Comparison of ENCODE assay signal across 23 mouse cellular contexts in the genomic region with DNA sequence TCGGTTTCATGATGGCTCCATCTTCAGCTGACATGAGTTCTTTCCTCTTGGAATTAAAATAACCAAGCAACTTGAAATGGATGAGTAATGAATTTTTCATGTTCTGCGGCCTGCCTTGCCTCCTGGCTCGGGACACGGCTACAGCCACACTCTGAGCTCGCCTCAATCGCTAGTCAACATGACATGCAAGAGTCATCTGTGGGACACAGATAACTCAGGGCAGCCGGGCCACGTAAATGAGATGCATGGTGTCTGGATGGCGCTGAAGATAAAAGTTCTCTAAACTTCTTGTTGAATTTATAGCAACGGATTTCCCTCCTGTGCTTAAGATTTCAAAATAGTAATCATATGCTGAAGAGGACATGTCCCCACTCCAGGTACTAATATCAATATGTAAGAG. TPM values are rescaled to one million over a fixed set of nuclear protein-coding genes. Genes with fewer than 3 reads are reported as not detected.
A peak's percentile ranks its signal among the peaks of the same experiment; 100 is the strongest.
DNase-seq lines count a peak whose midpoint lies in the region; ATAC-seq and TF ChIP-seq lines count a peak whose summit lies in the region.
"Had no signal": no experiment of that assay in that cellular context is flagged by ENCODE, and none has a peak within 500 bp of the region (broad histone marks: within the 10 kb centered on the region; RNA-seq: fewer than 3 reads in every experiment).

No protein-coding gene starts in this region.

- TF ChIP-seq CTCF in MEL (IDR thresholded peaks at IDR 0.05 in 2 of 3, conservative IDR thresholded peaks at IDR 0.05 in 1 of 3; ENCODE audit: control insufficient read depth in 1 of 3, insufficient read depth in 1 of 3, low read depth in 2 of 3, low read length in 3 of 3, poor library complexity in 1 of 3, severe bottlenecking in 1 of 3), result no peak
- TF ChIP-seq CTCF in liver, embryonic 14.5 days (IDR thresholded peaks at IDR 0.05; ENCODE audit: low read depth), result no peak
- TF ChIP-seq CTCF in thymus, adult 2 months (IDR thresholded peaks at IDR 0.05; ENCODE audit: borderline replicate concordance, control insufficient read depth, extremely low read depth, insufficient read depth, low read length, poor library complexity), result no peak

- no peak overlapping the region for H3K27ac ChIP-seq in MEL (ENCODE audit: control insufficient read depth, low read depth, low read length)
- no peak overlapping the region for H3K27ac ChIP-seq in liver, embryonic 14.5 days
- H3K27ac ChIP-seq in intestine, embryonic 15.5 days, result no peak overlapping the region
- no peak overlapping the region for H3K27ac ChIP-seq in thymus, adult 2 months (ENCODE audit: control insufficient read depth, insufficient read depth, low read length)
- H3K27ac ChIP-seq: embryonic facial prominence, embryonic 10.5 days; heart, embryonic 15.5 days; hindbrain, embryonic 10.5 days; hindbrain, embryonic 14.5 days had no signal

- peaks cover 9 to 24% of the 10 kb centered on the region in 2 experiments for H3K4me1 ChIP-seq in MEL (ENCODE audit: control insufficient read depth in 1 of 2, insufficient read depth in 2 of 2, low read length in 2 of 2)
- peaks cover 0 to 9% of the 10 kb centered on the region in 2 experiments; a peak in 2 of 4 replicates for H3K4me1 ChIP-seq in liver, embryonic 14.5 days (replicated peaks; ENCODE audit: control insufficient read depth in 2 of 2, insufficient read depth in 2 of 2, low read length in 1 of 2)
- H3K4me1 ChIP-seq in intestine, embryonic 15.5 days (replicated peaks), result no peaks in the 10 kb centered on the region
- H3K4me1 ChIP-seq in thymus, adult 2 months (replicated peaks; ENCODE audit: control insufficient read depth, insufficient read depth, low read length), result no peaks in the 10 kb centered on the region
- H3K4me1 ChIP-seq: heart, embryonic 15.5 days; hindbrain, embryonic 10.5 days had no signal

- ATAC-seq in liver, embryonic 14.5 days (ENCODE audit: insufficient read depth), result peak; percentile 72; the same call in 1 of the 2 replicates
- ATAC-seq in intestine, embryonic 15.5 days, result no peak
- ATAC-seq: CD4-positive, CD25-positive, alpha-beta regulatory T cell, adult 4 months; forebrain, embryonic 14.5 days; intestine, embryonic 16.5 days had no signal

- WGBS in liver, embryonic 14.5 days (ENCODE audit: insufficient replicate concordance), result 37% methylated on average over 10 of the region's 10 CpGs
- WGBS in intestine, embryonic 15.5 days, result 83% methylated on average over 10 of the region's 10 CpGs
- WGBS in thymus, adult 2 months, result 92% methylated on average over 10 of the region's 10 CpGs

- TF ChIP-seq POLR2A in MEL (IDR thresholded peaks at IDR 0.05; ENCODE audit: control insufficient read depth in 1 of 2, insufficient read depth in 1 of 2, low read depth in 1 of 2, low read length in 2 of 2, poor library complexity in 1 of 2), result no peak
- TF ChIP-seq POLR2A in thymus, adult 2 months (IDR thresholded peaks at IDR 0.05; ENCODE audit: control insufficient read depth, extremely low read depth, insufficient read depth, low read length, poor library complexity), result no peak

- DNase-seq in heart, adult 11 months, result peak; percentile 62
- no peak for DNase-seq in heart, adult 18-20 months
- peak; percentile 88 for DNase-seq in MEL (ENCODE audit: low read depth, low spot score)
- DNase-seq in c-Kit-positive CD71-positive TER-119-positive erythroid progenitor cells, embryonic 14.5 days (ENCODE audit: low spot score), result peak; percentile 10
- DNase-seq in liver, embryonic 14.5 days (ENCODE audit: low read depth in 3 of 3, low spot score in 3 of 3), result peak in 1 of 3 experiments; percentile 11
- DNase-seq in thymus, adult 2 months, result no peak
- DNase-seq: adrenal gland, adult 2 months; B cell, adult 2 months; cerebellum, adult 18-20 months; cerebellum, postnatal 10 days; gastrocnemius, postnatal 10 days; heart, postnatal 14 days had no signal

- TF ChIP-seq EP300 in MEL (IDR thresholded peaks at IDR 0.05; ENCODE audit: low read depth in 1 of 2, low read length in 2 of 2), result peak; percentile 91 to 94
- peak; percentile 40 for TF ChIP-seq EP300 in liver, embryonic 14.5 days (IDR thresholded peaks at IDR 0.05; ENCODE audit: low read depth)

- H3K4me3 ChIP-seq in MEL (ENCODE audit: control insufficient read depth in 1 of 2, insufficient read depth in 1 of 2, low read depth in 2 of 2, low read length in 2 of 2), result peak overlapping the region in 1 of 2 experiments; percentile 13; a peak in 1 of 4 replicates
- no peak overlapping the region for H3K4me3 ChIP-seq in liver, embryonic 14.5 days (ENCODE audit: insufficient read depth in 1 of 2, low read depth in 2 of 2, low read length in 2 of 2)
- H3K4me3 ChIP-seq in intestine, embryonic 15.5 days (replicated peaks), result no peak overlapping the region
- H3K4me3 ChIP-seq in thymus, adult 2 months (ENCODE audit: control insufficient read depth, insufficient read depth, low read length), result no peak overlapping the region
- H3K4me3 ChIP-seq: embryonic facial prominence, embryonic 10.5 days; heart, embryonic 15.5 days; hindbrain, embryonic 10.5 days had no signal

- no peaks in the 10 kb centered on the region for H3K79me2 ChIP-seq in MEL (ENCODE audit: control insufficient read depth, insufficient read depth, low read length, poor library complexity)

- peaks cover 0 to 6% of the 10 kb centered on the region in 2 experiments; a peak in 2 of 4 replicates for H3K36me3 ChIP-seq in MEL (ENCODE audit: control insufficient read depth in 1 of 2, insufficient read depth in 2 of 2, low read length in 2 of 2)
- H3K36me3 ChIP-seq in liver, embryonic 14.5 days (replicated peaks; ENCODE audit: control insufficient read depth, insufficient read depth, low read depth), result no peaks in the 10 kb centered on the region
- H3K36me3 ChIP-seq in intestine, embryonic 15.5 days, result no peaks in the 10 kb centered on the region
- no peaks in the 10 kb centered on the region for H3K36me3 ChIP-seq in thymus, adult 2 months (ENCODE audit: control insufficient read depth, insufficient read depth, low read length)
- H3K36me3 ChIP-seq: embryonic facial prominence, embryonic 10.5 days; G1E; heart, embryonic 15.5 days; hindbrain, embryonic 10.5 days had no signal

- no peak overlapping the region for H3K4me2 ChIP-seq in liver, embryonic 14.5 days (ENCODE audit: low read depth)
- H3K4me2 ChIP-seq in intestine, embryonic 15.5 days (replicated peaks), result no peak overlapping the region
- H3K4me2 ChIP-seq: heart, embryonic 15.5 days; hindbrain, embryonic 14.5 days had no signal

- no peak overlapping the region for H3K9ac ChIP-seq in MEL (ENCODE audit: control insufficient read depth, low read depth, low read length, poor library complexity, severe bottlenecking)
- no peak overlapping the region for H3K9ac ChIP-seq in liver, embryonic 14.5 days (replicated peaks)
- H3K9ac ChIP-seq in intestine, embryonic 15.5 days, result no peak overlapping the region
- H3K9ac ChIP-seq: heart, embryonic 15.5 days; hindbrain, embryonic 14.5 days had no signal

- no peaks in the 10 kb centered on the region for H3K9me3 ChIP-seq in MEL (replicated peaks; ENCODE audit: insufficient read depth, low read length)
- no peaks in the 10 kb centered on the region for H3K9me3 ChIP-seq in liver, embryonic 14.5 days (ENCODE audit: control insufficient read depth, low read length)
- no peaks in the 10 kb centered on the region for H3K9me3 ChIP-seq in intestine, embryonic 15.5 days
- H3K9me3 ChIP-seq: embryonic facial prominence, embryonic 10.5 days; G1E; heart, embryonic 15.5 days; hindbrain, embryonic 10.5 days had no signal

- no peaks in the 10 kb centered on the region for H3K27me3 ChIP-seq in MEL (ENCODE audit: control insufficient read depth in 1 of 2, insufficient read depth in 2 of 2, low read length in 2 of 2)
- H3K27me3 ChIP-seq in liver, embryonic 14.5 days (ENCODE audit: control insufficient read depth, insufficient read depth, low read length), result no peaks in the 10 kb centered on the region
- no peaks in the 10 kb centered on the region for H3K27me3 ChIP-seq in intestine, embryonic 15.5 days (replicated peaks)
- H3K27me3 ChIP-seq in thymus, adult 2 months (ENCODE audit: control insufficient read depth, insufficient read depth, low read length), result no peaks in the 10 kb centered on the region

- no peak for TF ChIP-seq RAD21 in MEL (IDR thresholded peaks at IDR 0.05; ENCODE audit: low read depth, low read length)

TF ChIP-seq in MEL, 35 proteins besides CTCF, POLR2A, EP300 and RAD21:
- TF ChIP-seq TAL1 (IDR thresholded peaks at IDR 0.05; ENCODE audit: low read length) (peak; percentile 92), GATA1 (IDR thresholded peaks at IDR 0.05; ENCODE audit: low read depth, low read length) (peak; percentile 92), USF1 (IDR thresholded peaks at IDR 0.05; ENCODE audit: low read depth, low read length) (no peak), ETS1 (IDR thresholded peaks at IDR 0.05; ENCODE audit: low read depth, low read length) (peak; percentile 90), JUND (IDR thresholded peaks at IDR 0.05; ENCODE audit: low read depth, low read length) (no peak), MXI1 (IDR thresholded peaks at IDR 0.05; ENCODE audit: low read depth, low read length) (peak; percentile 76), MAX (IDR thresholded peaks at IDR 0.05; ENCODE audit: low read length) (peak; percentile 61), MAFK (IDR thresholded peaks at IDR 0.05; ENCODE audit: borderline replicate concordance, low read depth, low read length) (0 out of 2 replicates have a peak, but pooled peaks have one; percentile 41), SIN3A (IDR thresholded peaks at IDR 0.05; ENCODE audit: low read length) (peak; percentile 43), TCF12 (IDR thresholded peaks at IDR 0.05; ENCODE audit: low read depth, low read length) (peak; percentile 98), HCFC1 (IDR thresholded peaks at IDR 0.05; ENCODE audit: low read depth, low read length) (no peak), RCOR1 (IDR thresholded peaks at IDR 0.05; ENCODE audit: low read depth, low read length) (peak; percentile 88), BHLHE40 (IDR thresholded peaks at IDR 0.05; ENCODE audit: borderline replicate concordance, low read depth, low read length) (0 out of 2 replicates have a peak, but pooled peaks have one; percentile 15)

RNA-seq across cellular contexts. Expression of gene Six3, which starts 34.1 kb away (rescaled TPM):
- not detected for total RNA-seq in heart, adult 18-20 months (2021)
- total RNA-seq in MEL (2012; rRNA removed), result not detected in 2 replicates
- polyA plus RNA-seq in MEL (2012; ENCODE audit: insufficient read depth in 1 of 2, insufficient read length in 2 of 2, low read depth in 1 of 2, low replicate concordance in 2 of 2, missing spikeins in 1 of 2), result not detected
- 0.01 and 0.02 TPM in 2 replicates for polyA plus RNA-seq in liver, embryonic 14.5 days (2012; rRNA removed)
- polyA plus RNA-seq in liver, embryonic 14.5 days (2014; fragmentation: Nextera tagmentation; extraction: Ambion mirVana), result not detected in 2 replicates
- not detected in 2 replicates for polyA plus RNA-seq in intestine, embryonic 15.5 days (2015; fragmentation: Nextera tagmentation; extraction: Ambion mirVana)
- 0.05 and 0.08 TPM in 2 replicates for polyA plus RNA-seq in thymus, adult 2 months (2012; rRNA removed)
- total RNA-seq: adrenal gland, adult 2 months; adrenal gland, postnatal 4 days; gastrocnemius, postnatal 10 days; gastrocnemius, postnatal 4 days; heart, postnatal 14 days had no signal
- polyA plus RNA-seq: adrenal gland, adult 2 months; G1E; heart, embryonic 15.5 days; hindbrain, embryonic 14.5 days; intestine, embryonic 16.5 days had no signal

Comparison
In these comparisons a context has a peak if more than half of its experiments do, and no peak if none do; other contexts are left out.
1. DNase-seq: peak in heart, adult 11 months (single experiment), MEL (single experiment) and c-Kit-positive CD71-positive TER-119-positive erythroid progenitor cells, embryonic 14.5 days (single experiment); none in heart, adult 18-20 months (0 of 2) and thymus, adult 2 months (single experiment).